Mouse (Mus musculus) CH12.LX (cell line): ENCODE measurements at regions not wholly inside any gene's neighbourhood (a gene's known extent, or its start where the extent isn't known, plus 50 kb on each side); places are given as distances from the start of the nearest gene placed in this dataset.

Source experiments
- DNase-seq: peaks from one replicate; pipeline ENCODE4 v3.0.0-alpha.2; 2013; ENCODE audit errors: extremely low read depth
- H3K27ac ChIP-seq: 2 replicates; pipeline ENCODE4 v1.5.1; 2012; ENCODE audit warnings: low read depth, mild to moderate bottlenecking, control low read depth, moderate library complexity; ENCODE audit not compliant: insufficient read depth
- H3K27me3 ChIP-seq: replicated peaks from 2 replicates; pipeline ENCODE3; 2012; ENCODE audit warnings: inconsistent platforms
- H3K36me3 ChIP-seq, 2 experiments: replicated peaks in 1 of 2; 2 replicates each; pipeline versions ENCODE3 to v1.6.1; 2012; ENCODE audit warnings: inconsistent platforms in 1 of 2, low read length in 1 of 2, mild to moderate bottlenecking in 1 of 2, mixed read lengths in 1 of 2, moderate library complexity in 1 of 2; ENCODE audit not compliant: control insufficient read depth in 1 of 2, insufficient read depth in 1 of 2
- H3K4me1 ChIP-seq, 2 experiments: 2 replicates each; pipeline ENCODE4 v1.6.1; 2012; ENCODE audit warnings: inconsistent platforms in 1 of 2, moderate library complexity in 1 of 2; ENCODE audit not compliant: insufficient read depth in 2 of 2, control insufficient read depth in 1 of 2
- H3K4me2 ChIP-seq: 2 replicates; pipeline ENCODE4 v1.6.1; 2012; ENCODE audit warnings: low read depth, mild to moderate bottlenecking, control low read depth; ENCODE audit not compliant: poor library complexity, insufficient read depth, severe bottlenecking
- H3K4me3 ChIP-seq, 3 experiments: fragments of 150-350 bp in 1 of 3; sonication (generic) in 1 of 3; replicated peaks in 1 of 3; 2 replicates each; pipeline versions ENCODE3 to v1.5.1; 2011 to 2012; ENCODE audit warnings: low read depth in 2 of 3, low read length in 2 of 3, mild to moderate bottlenecking in 2 of 3, moderate library complexity in 2 of 3, control low read depth in 1 of 3, improper control_type of control experiment in 1 of 3, inconsistent platforms in 1 of 3, mixed read lengths in 1 of 3; ENCODE audit not compliant: poor library complexity in 1 of 3
- H3K79me2 ChIP-seq: replicated peaks from 2 replicates; pipeline ENCODE4 v1.6.1; 2012; ENCODE audit warnings: mild to moderate bottlenecking, moderate library complexity; ENCODE audit not compliant: control insufficient read depth, poor library complexity, insufficient read depth, severe bottlenecking; ENCODE audit errors: extremely low read depth
- H3K9ac ChIP-seq: 2 replicates; pipeline ENCODE4 v1.6.1; 2012; ENCODE audit warnings: low read depth, mild to moderate bottlenecking, control low read depth, moderate library complexity; ENCODE audit not compliant: insufficient read depth
- H3K9me3 ChIP-seq: replicated peaks from 2 replicates; pipeline ENCODE3; 2012; ENCODE audit warnings: low read length, inconsistent platforms, mixed read lengths
- CHD2 ChIP-seq: IDR thresholded peaks from 2 replicates; pipeline ENCODE4 v1.6.1; 2011; ENCODE audit warnings: low read length, improper control_type of control experiment
- CTCF ChIP-seq, 2 experiments: IDR thresholded peaks in 1 of 2; conservative IDR thresholded peaks in 1 of 2; 2 replicates each; pipeline ENCODE4 v1.5.1; 2011 to 2012; ENCODE audit warnings: low read depth in 2 of 2, low read length in 2 of 2, improper control_type of control experiment in 1 of 2, inconsistent platforms in 1 of 2, mild to moderate bottlenecking in 1 of 2, moderate library complexity in 1 of 2
- E2F4 ChIP-seq: IDR thresholded peaks from 2 replicates; pipeline ENCODE4 v1.6.1; 2011; ENCODE audit warnings: low read depth, low read length, improper control_type of control experiment; ENCODE audit not compliant: insufficient replicate concordance
- ELF1 ChIP-seq: IDR thresholded peaks from 2 replicates; pipeline ENCODE4 v1.6.1; 2014; ENCODE audit warnings: low read depth, mild to moderate bottlenecking, inconsistent platforms, low read length, improper control_type of control experiment
- EP300 ChIP-seq: IDR thresholded peaks from 2 replicates; pipeline ENCODE4 v1.6.1; 2011; ENCODE audit warnings: low read length, improper control_type of control experiment
- GABPA ChIP-seq: IDR thresholded peaks from 2 replicates; pipeline ENCODE4 v1.6.1; 2012; ENCODE audit warnings: low read depth, low read length, improper control_type of control experiment, inconsistent platforms; ENCODE audit not compliant: insufficient replicate concordance
- JUND ChIP-seq: conservative IDR thresholded peaks from 2 replicates; pipeline ENCODE4 v1.6.1; 2011; ENCODE audit warnings: low read depth, low read length, improper control_type of control experiment
- MAFK ChIP-seq: IDR thresholded peaks from 2 replicates; pipeline ENCODE4 v1.6.1; 2011; ENCODE audit warnings: low read length, improper control_type of control experiment; ENCODE audit not compliant: insufficient replicate concordance
- MAX ChIP-seq: IDR thresholded peaks from 2 replicates; pipeline ENCODE4 v1.6.1; 2011; ENCODE audit warnings: low read length, improper control_type of control experiment
- MAZ ChIP-seq: IDR thresholded peaks from 2 replicates; pipeline ENCODE4 v1.6.1; 2012; ENCODE audit warnings: low read depth, mild to moderate bottlenecking, inconsistent platforms, low read length, improper control_type of control experiment, moderate library complexity
- MXI1 ChIP-seq: IDR thresholded peaks from 2 replicates; pipeline ENCODE4 v1.6.1; 2011; ENCODE audit warnings: mild to moderate bottlenecking, low read depth, low read length, improper control_type of control experiment
- NELFE ChIP-seq: IDR thresholded peaks from 2 replicates; pipeline ENCODE4 v1.6.1; 2011; ENCODE audit warnings: low read depth, low read length, improper control_type of control experiment
- PAX5 ChIP-seq: IDR thresholded peaks from 2 replicates; pipeline ENCODE4 v1.6.1; 2012; ENCODE audit warnings: low read length, inconsistent platforms, mixed read lengths
- POLR2A ChIP-seq: IDR thresholded peaks from 2 replicates; pipeline ENCODE4 v1.6.1; 2011; ENCODE audit warnings: low read depth, mild to moderate bottlenecking, improper control_type of control experiment, low read length
- POLR2AphosphoS2 ChIP-seq: IDR thresholded peaks from 2 replicates; pipeline ENCODE4 v1.6.1; 2011; ENCODE audit warnings: low read depth, low read length, improper control_type of control experiment
- RAD21 ChIP-seq: IDR thresholded peaks from 2 replicates; pipeline ENCODE4 v1.6.1; 2011; ENCODE audit warnings: low read depth, mild to moderate bottlenecking, low read length, improper control_type of control experiment, moderate library complexity
- TBP ChIP-seq: conservative IDR thresholded peaks from 2 replicates; pipeline ENCODE4 v1.6.1; 2011; ENCODE audit warnings: low read depth, low read length, improper control_type of control experiment
- UBTF ChIP-seq: IDR thresholded peaks from 2 replicates; pipeline ENCODE4 v1.6.1; 2012; ENCODE audit warnings: low read depth, mild to moderate bottlenecking, inconsistent platforms, low read length, improper control_type of control experiment, moderate library complexity
- USF1 ChIP-seq: IDR thresholded peaks from 2 replicates; pipeline ENCODE4 v1.6.1; 2014; ENCODE audit warnings: low read depth, mild to moderate bottlenecking, inconsistent platforms, low read length, improper control_type of control experiment
- ZKSCAN1 ChIP-seq: IDR thresholded peaks from 2 replicates; pipeline ENCODE4 v1.6.1; 2012; ENCODE audit warnings: low read depth, inconsistent platforms, low read length, improper control_type of control experiment, borderline replicate concordance
- ZMIZ1 ChIP-seq: IDR thresholded peaks from 2 replicates; pipeline ENCODE4 v1.6.1; 2012; ENCODE audit warnings: low read depth, mild to moderate bottlenecking, inconsistent platforms, low read length, improper control_type of control experiment
- dilution Hi-C: fragments of 300-500 bp; cut with MboI; formaldehyde crosslinking; loops from 2 replicates; pipeline ENCODE4 v1.14.3; 2020; ENCODE audit warnings: low sequenced_read_pairs; ENCODE audit not compliant: extremely low pct_unique_long_range_greater_than_20kb, extremely low pct_ligation_motif_present
- in situ Hi-C: fragments of 300-500 bp; cut with MboI; formaldehyde crosslinking; loops from 3 replicates; pipeline ENCODE4 v1.14.3; 2019; ENCODE audit warnings: low sequenced_read_pairs, low pct_ligation_motif_present, low pct_unique_long_range_greater_than_20kb, mixed read lengths

DNA sequence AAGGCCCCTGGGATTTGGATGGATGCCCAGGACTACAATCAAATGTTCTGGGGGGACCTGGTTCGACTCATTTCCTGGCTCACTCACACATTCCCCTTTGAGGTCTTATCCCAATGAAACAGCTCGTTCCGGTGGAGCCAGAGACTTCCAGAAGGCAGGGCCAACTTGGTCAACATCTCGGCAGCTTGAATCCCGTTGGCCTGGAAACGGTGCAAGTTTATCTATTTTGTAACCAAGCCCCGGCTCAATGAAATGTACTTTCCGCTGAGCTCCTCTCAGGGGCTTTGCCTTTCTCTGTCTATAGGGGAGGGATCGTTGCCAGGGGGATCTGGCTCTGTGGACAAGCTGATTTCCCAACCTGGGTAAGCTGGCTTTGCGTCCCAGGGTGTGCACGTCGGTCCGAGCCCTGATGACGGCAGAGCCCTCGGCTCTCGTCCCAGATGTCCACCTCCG, 79.9 kb downstream of the Irs2 start:
- no peak for DNase-seq
- no peaks in the 10 kb centered on the region for H3K27me3 ChIP-seq
- dilution Hi-C loops, result no loop called here
- no peaks in the 10 kb centered on the region for H3K36me3 ChIP-seq
- no peak overlapping the region for H3K4me2 ChIP-seq
- H3K4me3 ChIP-seq, result no peak overlapping the region
- in situ Hi-C loops, result loop anchor here (10.0 kb wide), 1 partner anchor 204 kb away; no protein-coding TSS in a partner anchor
- no peaks in the 10 kb centered on the region for H3K9me3 ChIP-seq
- H3K79me2 ChIP-seq, result no peaks in the 10 kb centered on the region
- H3K9ac ChIP-seq, result no peak overlapping the region
- H3K27ac ChIP-seq, result no peak overlapping the region
- peaks cover 0 to 34% of the 10 kb centered on the region in 2 experiments; a peak in 2 of 4 replicates for H3K4me1 ChIP-seq
- no peak for TF ChIP-seq RAD21
- TF ChIP-seq MXI1, result no peak
- TF ChIP-seq JUND, result no peak
- TF ChIP-seq ZMIZ1, result no peak
- TF ChIP-seq USF1, result no peak
- no peak for TF ChIP-seq POLR2A
- TF ChIP-seq NELFE, result no peak
- no peak for TF ChIP-seq GABPA
- no peak for TF ChIP-seq CHD2
- TF ChIP-seq CTCF (conservative IDR thresholded peaks at IDR 0.05 in 1 of 2, IDR thresholded peaks at IDR 0.05 in 1 of 2; ENCODE audit: low read depth in 2 of 2, low read length in 2 of 2), result no peak
- no peak for TF ChIP-seq EP300
- no peak for TF ChIP-seq UBTF
- TF ChIP-seq TBP, result no peak
- TF ChIP-seq PAX5, result no peak
- TF ChIP-seq MAZ, result no peak
- no peak for TF ChIP-seq ELF1
- TF ChIP-seq MAX, result no peak
- TF ChIP-seq, all 38 proteins: peak for 0

DNA sequence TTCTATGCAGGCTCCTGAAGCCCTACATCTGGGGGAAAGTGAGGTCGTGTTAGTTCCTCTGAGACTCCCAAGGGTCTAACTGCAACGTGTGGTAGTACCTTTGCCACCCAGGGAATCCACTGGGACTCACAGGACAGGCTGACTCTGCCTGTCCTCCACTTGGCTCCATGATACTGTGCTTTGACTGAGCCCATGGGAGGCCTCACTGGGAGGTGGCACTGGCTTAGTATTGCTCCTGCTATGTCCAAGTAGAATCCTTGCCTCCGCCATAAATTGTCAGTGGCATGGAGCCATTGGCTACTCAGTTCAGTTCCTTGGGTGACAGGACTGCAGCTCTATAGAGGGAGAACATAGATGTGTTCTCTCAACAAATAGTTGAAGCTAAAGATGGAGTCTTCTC, 81.1 kb downstream of the Irs2 start:
- no peak for DNase-seq
- Histone ChIP-seq H3K27me3 (no peaks in the 10 kb centered on the region), H3K9me3 (no peaks in the 10 kb centered on the region), H3K4me2 (no peak overlapping the region), H3K27ac (no peak overlapping the region), H3K36me3 (no peaks in the 10 kb centered on the region), H3K4me3 (no peak overlapping the region), H3K9ac (no peak overlapping the region), H3K4me1 (peaks cover 0 to 43% of the 10 kb centered on the region in 2 experiments; a peak in 2 of 4 replicates), H3K79me2 (no peaks in the 10 kb centered on the region)
- in situ Hi-C loops, result loop anchor here (10.0 kb wide), 1 partner anchor 202 kb away; no protein-coding TSS in a partner anchor
- no peak for TF ChIP-seq E2F4
- no peak for TF ChIP-seq POLR2AphosphoS2
- no peak for TF ChIP-seq MAFK
- TF ChIP-seq CTCF (conservative IDR thresholded peaks at IDR 0.05 in 1 of 2, IDR thresholded peaks at IDR 0.05 in 1 of 2; ENCODE audit: low read depth in 2 of 2, low read length in 2 of 2), result no peak
- TF ChIP-seq ZKSCAN1, result no peak
- dilution Hi-C loops, result no loop called here
